Mouse (Mus musculus) hindbrain, postnatal 0 days (tissue): ENCODE measurements around the gene Cobll1. TPM values are rescaled to one million over a fixed set of nuclear protein-coding genes. Genes with fewer than 3 reads are reported as not detected.
"Not testable (repeated sequence)": the region's sequence is repeated elsewhere in the genome, so short reads cannot be mapped to it uniquely, and the experiment has no call there.

Experiments
- ATAC-seq: fragments of 200-750 bp; cut with Nextera tagmentation; 2 replicates; pipeline ENCODE4 v1.8.0; 2017; ENCODE audit warnings: mild to moderate bottlenecking, moderate TSS enrichment, moderate library complexity
- DNase-seq: peaks from one replicate; pipeline ENCODE4 v3.0.0-alpha.2; 2015; ENCODE audit warnings: low spot score
- H3K27ac ChIP-seq: fragments of 300-500 bp; sonication (generic); 2 replicates; pipeline ENCODE4 v1.5.1; 2014; ENCODE audit warnings: mild to moderate bottlenecking
- H3K27me3 ChIP-seq: fragments of 300-500 bp; sonication (generic); 2 replicates; pipeline ENCODE4 v1.6.1; 2014; ENCODE audit warnings: low read length, mixed read lengths; ENCODE audit not compliant: insufficient read depth
- H3K36me3 ChIP-seq: fragments of 300-500 bp; sonication (generic); 2 replicates; pipeline ENCODE4 v1.6.1; 2014; ENCODE audit warnings: low read length, mixed read lengths; ENCODE audit not compliant: insufficient read depth
- H3K4me1 ChIP-seq: fragments of 300-500 bp; sonication (generic); 2 replicates; pipeline ENCODE4 v1.6.1; 2014; ENCODE audit warnings: antibody characterized with exemption, low read length, mixed read lengths; ENCODE audit not compliant: insufficient read depth
- H3K4me2 ChIP-seq: fragments of 300-500 bp; sonication (generic); 2 replicates; pipeline ENCODE4 v1.6.1; 2014; ENCODE audit warnings: low read depth, mild to moderate bottlenecking, low read length, moderate library complexity, mixed read lengths
- H3K4me3 ChIP-seq: fragments of 300-500 bp; sonication (generic); 2 replicates; pipeline ENCODE4 v1.5.1; 2014; ENCODE audit warnings: low read length
- H3K9ac ChIP-seq: fragments of 300-500 bp; sonication (generic); replicated peaks from 2 replicates; pipeline ENCODE4 v1.6.1; 2014; ENCODE audit warnings: mild to moderate bottlenecking, low read length, moderate library complexity, mixed read lengths
- H3K9me3 ChIP-seq: fragments of 300-500 bp; sonication (generic); 2 replicates; pipeline ENCODE4 v1.6.1; 2016; ENCODE audit warnings: low read length, mixed read lengths
- CTCF ChIP-seq: IDR thresholded peaks from 2 replicates; pipeline ENCODE4 v1.5.1; 2016; ENCODE audit warnings: antibody characterized with exemption, control low read depth, low read depth
- WGBS: fragments of 180-500 bp; shearing (Covaris S2); extraction: QIAGEN DNeasy Blood & Tissue Kit; methylation state at CpG from one replicate; pipeline ENCODE4 v1.1.7; 2014; 5-methylcytosine and 5-hydroxymethylcytosine counted together
- polyA plus RNA-seq: library from polyadenylated mRNA; unstranded; fragments of >200 nt; fragmentation: Nextera tagmentation; extraction: Ambion mirVana; gene quantifications from 2 replicates; pipeline ENCODE4 v1.2.1, GENCODE M21; 2015
- total RNA-seq: library from RNA; depleted of rRNA; stranded (reverse); fragments of >200 nt; gene quantifications from 2 replicates; pipeline ENCODE4 v1.2.3, GENCODE M21; 2014

Gene Cobll1
- total and polyA plus RNA-seq, 2 experiments from 2014 or later = 2.4 to 3.5 TPM

DNA sequence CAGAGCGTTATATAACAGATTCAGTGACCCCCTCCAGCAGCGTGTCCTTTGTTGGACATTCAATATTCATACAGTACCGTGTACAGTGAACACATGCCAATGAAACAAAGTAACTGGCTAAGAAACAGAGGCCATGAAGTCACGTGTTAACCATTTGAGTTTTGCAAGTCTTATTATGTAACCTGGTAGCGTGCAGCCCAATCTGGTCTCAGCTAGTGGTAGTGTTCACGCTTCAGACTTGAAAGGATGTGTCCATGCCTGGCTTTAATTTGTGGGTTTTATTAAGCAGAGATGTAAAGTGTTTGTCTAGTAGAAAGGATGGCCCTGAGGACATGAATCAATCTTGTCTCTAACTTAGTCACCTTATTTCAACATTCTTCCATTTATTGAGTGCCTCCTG lies 29.5 kb upstream of the Cobll1 start:
- Histone ChIP-seq H3K27me3 (no peaks in the 10 kb centered on the region), H3K4me2 (no peak overlapping the region), H3K27ac (no peak overlapping the region), H3K9ac (no peak overlapping the region), H3K36me3 (no peaks in the 10 kb centered on the region), H3K4me1 (no peaks in the 10 kb centered on the region), H3K4me3 (no peak overlapping the region), H3K9me3 (no peaks in the 10 kb centered on the region)
- TF ChIP-seq CTCF = no peak
- WGBS = 89% methylated on average over 6 of the region's 6 CpGs
- ATAC-seq (no peak), DNase-seq (no peak)

DNA sequence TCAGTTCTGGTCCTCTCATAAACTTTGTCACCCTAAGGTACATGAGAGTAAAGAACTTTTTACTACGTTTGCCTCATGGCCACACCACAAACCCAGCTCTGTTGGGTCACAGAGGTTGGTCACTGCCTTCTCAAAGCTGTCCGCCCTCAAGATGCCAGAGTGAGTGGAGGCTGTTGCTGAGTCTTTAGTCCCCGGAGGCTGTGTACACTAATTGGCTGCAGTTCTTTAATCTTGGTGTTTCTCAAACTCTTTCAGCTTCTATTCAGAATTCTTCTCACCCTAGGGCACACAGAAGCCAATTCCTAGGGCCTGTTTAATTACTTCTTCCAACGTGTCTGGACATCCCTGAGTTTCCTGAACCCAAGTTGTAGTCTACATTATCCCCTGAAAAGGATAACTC lies 28.6 kb upstream of the Cobll1 start:
- Histone ChIP-seq H3K9me3 (no peaks in the 10 kb centered on the region), H3K4me3 (no peak overlapping the region), H3K4me1 (no peaks in the 10 kb centered on the region), H3K9ac (no peak overlapping the region), H3K27ac (no peak overlapping the region), H3K36me3 (no peaks in the 10 kb centered on the region), H3K27me3 (no peaks in the 10 kb centered on the region), H3K4me2 (no peak overlapping the region)
- TF ChIP-seq CTCF = no peak
- DNase-seq = no peak
- no peak for ATAC-seq
- WGBS = 61% methylated on average over 4 of the region's 4 CpGs

DNA sequence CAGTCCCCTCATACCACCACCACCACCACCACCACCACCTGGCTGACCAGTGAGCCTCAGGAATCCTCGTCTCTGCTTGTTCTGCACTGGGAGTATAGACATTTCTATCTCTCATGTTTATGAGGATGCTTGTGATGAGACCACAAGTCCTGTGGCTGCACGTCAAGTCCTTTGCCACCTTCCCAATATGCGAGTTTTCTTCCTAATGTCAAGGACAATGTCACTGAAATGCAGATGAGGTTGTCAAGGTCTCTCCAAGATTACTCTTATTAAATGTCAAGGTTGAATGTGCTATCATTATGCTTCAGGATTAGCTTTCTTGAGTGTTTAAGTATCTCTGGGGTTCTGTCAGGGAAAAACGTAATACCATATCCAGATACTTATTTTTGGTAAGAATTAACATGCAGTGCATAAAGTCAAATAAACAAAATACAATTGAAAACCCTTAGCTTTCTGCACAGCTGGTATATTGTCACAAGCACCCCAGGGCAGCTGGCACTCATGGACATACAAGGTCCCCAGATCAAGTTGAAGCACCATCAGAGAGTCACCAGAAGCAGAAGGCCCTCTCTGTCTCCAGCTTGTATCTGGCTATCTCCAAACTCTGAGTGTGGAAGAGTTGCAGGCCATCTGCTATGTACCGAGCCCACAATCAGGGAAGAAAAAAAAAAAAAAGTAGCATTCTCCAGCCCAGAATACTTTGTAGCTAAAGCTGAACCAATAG lies 27.5 kb upstream of the Cobll1 start:
- no peak overlapping the region for H3K9ac ChIP-seq
- H3K27me3 ChIP-seq = no peaks in the 10 kb centered on the region
- no peak overlapping the region for H3K4me3 ChIP-seq
- H3K27ac ChIP-seq = no peak overlapping the region
- 88% methylated on average over 5 of the region's 5 CpGs for WGBS
- no peaks in the 10 kb centered on the region for H3K9me3 ChIP-seq
- H3K4me2 ChIP-seq = no peak overlapping the region
- no peaks in the 10 kb centered on the region for H3K4me1 ChIP-seq
- no peak for TF ChIP-seq CTCF
- no peak for DNase-seq
- H3K36me3 ChIP-seq = no peaks in the 10 kb centered on the region
- no peak for ATAC-seq

DNA sequence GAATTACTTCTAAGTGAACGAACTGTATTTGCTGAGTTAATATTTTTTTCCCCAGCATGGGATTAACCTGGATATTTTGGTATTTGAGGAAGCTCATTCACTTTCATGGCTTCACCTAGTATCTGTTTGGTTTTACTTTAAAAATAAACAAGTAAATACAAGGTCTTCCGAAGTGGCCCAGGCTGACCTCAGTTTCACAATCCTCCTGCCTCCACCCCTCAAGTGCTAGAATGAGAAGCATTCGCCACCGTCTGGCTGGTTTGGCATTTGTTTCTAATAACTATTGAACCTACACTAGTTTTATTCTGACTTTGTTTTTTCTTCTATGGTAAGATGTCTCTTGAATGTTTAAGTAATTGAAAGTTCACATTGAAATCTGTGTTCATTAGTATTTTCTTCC lies 23.0 kb upstream of the Cobll1 start:
- no peaks in the 10 kb centered on the region for H3K36me3 ChIP-seq
- no peak overlapping the region for H3K4me3 ChIP-seq
- WGBS = 85% methylated on average over 4 of the region's 4 CpGs
- ATAC-seq = no peak
- H3K27ac ChIP-seq = no peak overlapping the region
- no peak overlapping the region for H3K9ac ChIP-seq
- no peak for DNase-seq
- H3K27me3 ChIP-seq = no peaks in the 10 kb centered on the region
- no peaks in the 10 kb centered on the region for H3K9me3 ChIP-seq
- no peak overlapping the region for H3K4me2 ChIP-seq
- no peak for TF ChIP-seq CTCF
- no peaks in the 10 kb centered on the region for H3K4me1 ChIP-seq

DNA sequence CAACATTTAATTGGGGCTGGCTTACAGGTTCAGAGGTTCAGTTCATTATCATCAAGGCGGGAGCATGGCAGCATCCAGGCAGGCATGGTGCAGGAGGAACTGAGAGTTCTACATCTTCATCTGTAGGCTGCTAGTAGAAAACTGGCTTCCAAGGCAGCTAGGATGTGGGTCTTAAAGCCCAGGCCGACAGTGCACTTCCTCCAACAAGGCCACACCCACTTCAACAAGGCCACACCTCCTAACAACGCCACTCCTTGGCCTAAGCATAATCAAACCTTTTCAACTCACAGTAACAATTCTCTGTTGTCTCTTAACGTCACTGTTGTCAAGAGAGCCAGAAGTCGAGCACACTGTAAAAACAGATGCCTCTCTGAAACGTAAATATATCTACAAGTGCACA lies 21.6 kb upstream of the Cobll1 start:
- not testable (repeated sequence) for H3K4me1 ChIP-seq, H3K27me3 ChIP-seq, H3K36me3 ChIP-seq, H3K27ac ChIP-seq, DNase-seq, H3K9me3 ChIP-seq, H3K4me2 ChIP-seq, ATAC-seq, H3K9ac ChIP-seq, H3K4me3 ChIP-seq
- 74% methylated on average over 6 of the region's 6 CpGs for WGBS

DNA sequence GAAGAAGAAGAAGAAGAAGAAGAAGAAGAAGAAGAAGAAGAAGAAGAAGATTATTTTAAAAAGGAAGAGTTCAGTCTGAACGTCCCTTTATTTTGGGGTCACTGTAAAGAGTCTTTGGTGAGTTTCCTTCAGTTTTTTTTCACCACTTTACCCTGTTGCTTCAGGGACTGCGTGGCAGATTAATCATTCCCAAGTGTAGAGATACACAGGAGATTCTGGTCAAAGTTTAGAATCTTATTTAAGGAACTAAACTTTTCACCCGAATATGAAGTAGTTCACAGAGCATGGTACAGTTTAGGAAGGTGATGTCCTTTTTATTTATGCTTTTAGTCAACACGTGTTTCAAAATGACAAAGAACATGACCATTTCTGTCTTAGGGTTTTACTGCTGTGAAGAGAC lies 21.2 kb upstream of the Cobll1 start:
- no peak for DNase-seq
- TF ChIP-seq CTCF = no peak
- 94% methylated on average over 4 of the region's 4 CpGs for whole genome bisulfite sequencing
- H3K4me3 ChIP-seq = no peak overlapping the region
- no peak for ATAC-seq
- H3K9ac ChIP-seq = no peak overlapping the region
- H3K27me3 ChIP-seq = no peaks in the 10 kb centered on the region
- no peak overlapping the region for H3K27ac ChIP-seq
- H3K36me3 ChIP-seq = no peaks in the 10 kb centered on the region
- H3K9me3 ChIP-seq = no peaks in the 10 kb centered on the region
- H3K4me2 ChIP-seq = no peak overlapping the region
- no peaks in the 10 kb centered on the region for H3K4me1 ChIP-seq

DNA sequence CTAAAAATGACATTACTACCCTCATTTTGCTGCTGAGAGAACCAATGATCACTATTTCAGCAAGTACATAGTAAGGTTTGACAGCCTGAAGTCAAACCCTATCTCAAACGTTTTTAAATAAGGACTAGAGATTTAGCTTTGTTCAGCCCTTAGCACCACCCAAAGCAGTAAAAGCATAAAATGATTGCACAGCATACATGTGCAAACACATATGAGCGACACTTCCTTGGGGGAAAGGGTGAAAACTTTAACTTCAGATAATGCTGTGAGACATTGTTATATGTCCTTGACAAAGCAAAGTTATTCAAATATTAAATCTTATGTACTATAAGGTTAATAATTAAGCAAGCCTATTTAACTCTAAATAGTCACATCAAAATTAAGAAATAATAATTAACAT lies 18.2 kb upstream of the Cobll1 start:
- WGBS = 66% methylated on average over 2 of the region's 2 CpGs
- H3K27me3 ChIP-seq = no peaks in the 10 kb centered on the region
- no peak overlapping the region for H3K4me2 ChIP-seq
- no peak overlapping the region for H3K4me3 ChIP-seq
- DNase-seq (no peak), ATAC-seq (no peak)
- H3K27ac ChIP-seq = no peak overlapping the region
- no peaks in the 10 kb centered on the region for H3K4me1 ChIP-seq
- no peak overlapping the region for H3K9ac ChIP-seq
- H3K36me3 ChIP-seq = no peaks in the 10 kb centered on the region
- no peaks in the 10 kb centered on the region for H3K9me3 ChIP-seq
- no peak for TF ChIP-seq CTCF
